Mouse (Mus musculus): ENCODE measurements around the gene Nr2c2ap. TPM values are rescaled to one million over a fixed set of nuclear protein-coding genes. Genes with fewer than 3 reads are reported as not detected.

The Nr2c2ap gene
- polyA plus RNA-seq, 1 experiment: 20.9 TPM

- WGBS: 73% methylated on average over 4 of the region's 4 CpGs
- H3K4me3 ChIP-seq (replicated peaks; ENCODE audit: insufficient read depth, low read depth, low read length): no peak overlapping the region
- peaks cover 13% of the 10 kb centered on the region for H3K4me1 ChIP-seq (ENCODE audit: control insufficient read depth, insufficient read depth, low read length)
- TF ChIP-seq POLR2A (IDR thresholded peaks at IDR 0.05; ENCODE audit: borderline replicate concordance, insufficient read depth, low read length) (no peak), CTCF (IDR thresholded peaks at IDR 0.05; ENCODE audit: borderline replicate concordance, insufficient read depth, low read depth, low read length) (no peak)
- DNase-seq: no peak
- no peaks in the 10 kb centered on the region for H3K27me3 ChIP-seq (ENCODE audit: control insufficient read depth, insufficient read depth, low read length)
- H3K27ac ChIP-seq (ENCODE audit: insufficient read depth, low read length): no peak overlapping the region
Measured at GRCm38 (mm10) chr8:70136591-70136990, 5.5 kb downstream of the Nr2c2ap start.

- peak overlapping the region; percentile 17 for H3K4me3 ChIP-seq (replicated peaks; ENCODE audit: insufficient read depth, low read depth, low read length)
- 65% methylated on average over 4 of the region's 4 CpGs for WGBS
- no peaks in the 10 kb centered on the region for H3K27me3 ChIP-seq (ENCODE audit: control insufficient read depth, insufficient read depth, low read length)
- H3K27ac ChIP-seq (ENCODE audit: insufficient read depth, low read length): no peak overlapping the region
- peaks cover 16% of the 10 kb centered on the region for H3K4me1 ChIP-seq (ENCODE audit: control insufficient read depth, insufficient read depth, low read length)
- no peak for DNase-seq
- TF ChIP-seq CTCF (IDR thresholded peaks at IDR 0.05; ENCODE audit: borderline replicate concordance, insufficient read depth, low read depth, low read length): no peak
Measured at GRCm38 (mm10) chr8:70137890-70138289, 6.8 kb downstream of the Nr2c2ap start.

GRCm38 (mm10) chr8:70139026-70139857, 8.1 kb downstream of the Nr2c2ap start, which contains the start of the genes Rfxank, Borcs8 and Mef2b:
Gene Rfxank, minus strand, starts transcription at chr8:70139154.
Gene Borcs8, plus strand, starts transcription at chr8:70139499.
Gene Mef2b, plus strand, starts transcription at chr8:70139711.
- Histone ChIP-seq H3K4me1 (ENCODE audit: control insufficient read depth, insufficient read depth, low read length) (peaks cover 16% of the 10 kb centered on the region), H3K4me3 (replicated peaks; ENCODE audit: insufficient read depth, low read depth, low read length) (peak within 1 kb of the TSS; percentile 80), H3K27ac (ENCODE audit: insufficient read depth, low read length) (peak within 1 kb of the TSS; percentile 9; the same call in 1 of the 2 replicates), H3K27me3 (ENCODE audit: control insufficient read depth, insufficient read depth, low read length) (no peaks in the 10 kb centered on the region)
- peak; percentile 98 to 99 for DNase-seq
- WGBS: under 1% methylated on average over 46 of the region's 46 CpGs
- TF ChIP-seq CTCF (IDR thresholded peaks at IDR 0.05; ENCODE audit: borderline replicate concordance, insufficient read depth, low read depth, low read length) (no peak), POLR2A (IDR thresholded peaks at IDR 0.05; ENCODE audit: borderline replicate concordance, insufficient read depth, low read length) (peak; percentile 82; the same call in 1 of the 2 replicates)

- Histone ChIP-seq H3K27ac (ENCODE audit: insufficient read depth, low read length) (no peak overlapping the region), H3K27me3 (ENCODE audit: control insufficient read depth, insufficient read depth, low read length) (no peaks in the 10 kb centered on the region), H3K4me1 (ENCODE audit: control insufficient read depth, insufficient read depth, low read length) (peaks cover 16% of the 10 kb centered on the region), H3K4me3 (replicated peaks; ENCODE audit: insufficient read depth, low read depth, low read length) (peak overlapping the region; percentile 78)
- no peak for DNase-seq
- no peak for TF ChIP-seq CTCF (IDR thresholded peaks at IDR 0.05; ENCODE audit: borderline replicate concordance, insufficient read depth, low read depth, low read length)
- no peak for TF ChIP-seq POLR2A (IDR thresholded peaks at IDR 0.05; ENCODE audit: borderline replicate concordance, insufficient read depth, low read length)
- 8% methylated on average over 9 of the region's 9 CpGs for WGBS
Measured at GRCm38 (mm10) chr8:70139981-70140380, 8.8 kb downstream of the Nr2c2ap start.

GRCm38 (mm10) chr8:70147678-70148607, 16.8 kb downstream of the Nr2c2ap start:
- Histone ChIP-seq H3K4me3 (replicated peaks; ENCODE audit: insufficient read depth, low read depth, low read length) (no peak overlapping the region), H3K4me1 (ENCODE audit: control insufficient read depth, insufficient read depth, low read length) (no peaks in the 10 kb centered on the region; the same call in 1 of the 2 replicates), H3K27me3 (ENCODE audit: control insufficient read depth, insufficient read depth, low read length) (no peaks in the 10 kb centered on the region), H3K27ac (ENCODE audit: insufficient read depth, low read length) (no peak overlapping the region)
- TF ChIP-seq POLR2A (IDR thresholded peaks at IDR 0.05; ENCODE audit: borderline replicate concordance, insufficient read depth, low read length): no peak
- TF ChIP-seq CTCF (IDR thresholded peaks at IDR 0.05; ENCODE audit: borderline replicate concordance, insufficient read depth, low read depth, low read length): no peak
- DNase-seq: no peak
- 80% methylated on average over 7 of the region's 7 CpGs for WGBS

GRCm38 (mm10) chr8:70150158-70150557, 19.0 kb downstream of the Nr2c2ap start:
- no peak for DNase-seq
- no peaks in the 10 kb centered on the region for H3K27me3 ChIP-seq (ENCODE audit: control insufficient read depth, insufficient read depth, low read length)
- H3K27ac ChIP-seq (ENCODE audit: insufficient read depth, low read length): no peak overlapping the region
- WGBS: 20% methylated on average over 13 of the region's 13 CpGs
- H3K4me1 ChIP-seq (ENCODE audit: control insufficient read depth, insufficient read depth, low read length): no peaks in the 10 kb centered on the region; the same call in 1 of the 2 replicates
- TF ChIP-seq CTCF (IDR thresholded peaks at IDR 0.05; ENCODE audit: borderline replicate concordance, insufficient read depth, low read depth, low read length): no peak
- TF ChIP-seq POLR2A (IDR thresholded peaks at IDR 0.05; ENCODE audit: borderline replicate concordance, insufficient read depth, low read length): no peak
- H3K4me3 ChIP-seq (replicated peaks; ENCODE audit: insufficient read depth, low read depth, low read length): no peak overlapping the region

GRCm38 (mm10) chr8:70152537-70153257, 21.6 kb downstream of the Nr2c2ap start:
- 11% methylated on average over 22 of the region's 22 CpGs for WGBS
- Histone ChIP-seq H3K27me3 (ENCODE audit: control insufficient read depth, insufficient read depth, low read length) (no peaks in the 10 kb centered on the region), H3K27ac (ENCODE audit: insufficient read depth, low read length) (no peak overlapping the region), H3K4me3 (replicated peaks; ENCODE audit: insufficient read depth, low read depth, low read length) (no peak overlapping the region), H3K4me1 (ENCODE audit: control insufficient read depth, insufficient read depth, low read length) (no peaks in the 10 kb centered on the region; the same call in 1 of the 2 replicates)
- no peak for TF ChIP-seq POLR2A (IDR thresholded peaks at IDR 0.05; ENCODE audit: borderline replicate concordance, insufficient read depth, low read length)
- no peak for TF ChIP-seq CTCF (IDR thresholded peaks at IDR 0.05; ENCODE audit: borderline replicate concordance, insufficient read depth, low read depth, low read length)
- peak; percentile 37 to 52 for DNase-seq
